Mouse (Mus musculus): ENCODE measurements around the gene Bri3bp.

Bri3bp gene

GRCm38 (mm10) chr5:125467261-125467660 lies 25.9 kb downstream of the Bri3bp start:
- no peak for TF ChIP-seq GATA4 (IDR thresholded peaks at IDR 0.05; ENCODE audit: insufficient replicate concordance, low read length)

DNA sequence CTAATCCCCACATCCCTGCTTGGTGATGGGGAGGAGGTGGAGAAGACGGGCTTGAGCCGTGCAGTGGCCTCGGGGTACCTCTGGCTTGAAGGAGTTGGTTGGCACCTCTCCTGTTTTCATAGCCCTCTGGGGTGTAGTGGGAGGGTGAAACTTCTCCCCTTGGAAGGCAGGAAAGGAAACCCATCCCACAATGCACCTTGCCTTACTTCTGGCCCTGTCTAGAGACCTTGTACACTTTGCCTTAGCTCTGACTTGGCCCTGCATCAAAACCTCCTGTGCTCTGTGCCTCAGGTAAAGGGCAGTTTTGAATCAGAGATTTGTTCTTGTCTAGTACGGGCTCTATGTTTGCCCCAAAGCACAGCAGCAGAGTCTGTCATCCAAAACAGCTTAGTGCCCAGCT lies 29.3 kb downstream of the Bri3bp start:
- TF ChIP-seq GATA4 (IDR thresholded peaks at IDR 0.05; ENCODE audit: insufficient replicate concordance, low read length): no peak

DNA sequence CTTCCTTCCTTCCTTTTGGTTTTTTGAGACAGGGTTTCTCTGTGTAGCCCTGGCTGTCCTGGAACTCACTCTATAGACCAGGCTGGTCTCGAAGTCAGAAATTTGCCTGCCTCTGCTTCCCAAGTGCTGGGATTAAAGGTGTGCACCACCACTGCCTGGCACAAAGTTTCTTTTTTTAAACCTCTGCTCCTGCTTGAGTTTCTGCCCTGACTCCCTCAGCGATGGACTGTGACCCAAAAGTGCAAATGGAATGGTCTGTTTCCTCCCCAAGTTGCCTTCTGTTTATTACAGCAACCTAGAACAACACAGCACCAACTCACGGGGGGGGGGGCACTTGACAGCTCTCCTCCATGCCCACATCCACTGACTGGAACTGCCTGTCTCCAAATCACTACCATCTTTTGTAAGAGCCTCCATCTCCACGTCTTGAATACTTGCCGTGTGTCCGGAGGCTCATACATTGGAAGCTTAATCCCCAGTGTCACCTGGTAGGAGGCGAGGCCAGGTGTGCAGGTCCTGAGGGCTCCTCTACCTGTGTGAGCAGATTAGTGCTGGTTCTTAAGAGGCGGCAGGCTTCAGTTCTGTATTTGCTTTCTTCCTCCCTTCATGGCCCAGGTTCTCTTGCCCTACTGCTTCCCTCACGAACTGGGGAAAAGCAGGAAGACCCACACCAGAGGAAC lies 31.6 kb downstream of the Bri3bp start:
- no peak for TF ChIP-seq GATA4 (IDR thresholded peaks at IDR 0.05; ENCODE audit: insufficient replicate concordance, low read length)

GRCm38 (mm10) chr5:125475030-125475429 lies 33.7 kb downstream of the Bri3bp start:
- TF ChIP-seq GATA4 (IDR thresholded peaks at IDR 0.05; ENCODE audit: insufficient replicate concordance, low read length): no peak

DNA sequence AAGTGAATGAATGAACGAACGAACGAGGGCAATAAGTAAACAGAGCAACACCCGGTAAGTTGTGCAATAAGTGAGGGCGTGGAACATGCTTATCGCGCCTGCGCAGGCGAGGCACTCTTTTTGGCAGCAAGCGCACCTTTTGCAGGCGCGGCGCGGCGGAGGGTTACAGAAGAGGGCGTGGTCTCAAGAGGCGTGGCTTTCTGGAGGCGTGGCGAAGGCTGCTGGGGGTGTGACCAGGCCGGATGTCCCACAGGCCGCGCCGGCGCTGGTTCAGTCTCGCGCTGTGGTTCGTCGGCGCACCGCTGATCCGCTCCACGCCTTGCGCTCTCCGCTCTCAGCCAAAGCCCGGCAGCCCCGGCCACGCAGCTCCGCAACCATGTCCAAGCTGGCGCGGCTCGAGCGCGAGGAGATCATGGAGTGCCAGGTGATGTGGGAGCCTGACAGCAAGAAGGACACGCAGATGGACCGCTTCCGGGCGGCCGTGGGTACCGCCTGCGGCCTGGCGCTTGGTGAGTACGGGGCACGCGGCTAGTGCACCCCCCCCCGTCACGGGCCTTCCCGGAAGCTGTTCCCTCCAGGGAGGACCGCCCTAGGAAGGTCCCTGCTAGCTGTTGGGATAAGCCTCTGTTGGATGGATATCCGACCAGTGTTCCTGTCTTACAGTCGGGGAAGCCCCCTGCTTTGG lies 34.4 kb downstream of the Bri3bp start, which contains the start of gene Aacs:
Gene Aacs (plus strand): TSS at position 214 of the 685 bp plus-strand sequence.
- peak; percentile 27; the same call in 1 of the 2 replicates for TF ChIP-seq GATA4 (IDR thresholded peaks at IDR 0.05; ENCODE audit: insufficient replicate concordance, low read length)

- TF ChIP-seq GATA4 (IDR thresholded peaks at IDR 0.05; ENCODE audit: insufficient replicate concordance, low read length): no peak
Measured at GRCm38 (mm10) chr5:125476286-125476625, 34.9 kb downstream of the Bri3bp start.

- no peak for TF ChIP-seq GATA4 (IDR thresholded peaks at IDR 0.05; ENCODE audit: insufficient replicate concordance, low read length)
Measured at GRCm38 (mm10) chr5:125476799-125477198, 35.4 kb downstream of the Bri3bp start.

DNA sequence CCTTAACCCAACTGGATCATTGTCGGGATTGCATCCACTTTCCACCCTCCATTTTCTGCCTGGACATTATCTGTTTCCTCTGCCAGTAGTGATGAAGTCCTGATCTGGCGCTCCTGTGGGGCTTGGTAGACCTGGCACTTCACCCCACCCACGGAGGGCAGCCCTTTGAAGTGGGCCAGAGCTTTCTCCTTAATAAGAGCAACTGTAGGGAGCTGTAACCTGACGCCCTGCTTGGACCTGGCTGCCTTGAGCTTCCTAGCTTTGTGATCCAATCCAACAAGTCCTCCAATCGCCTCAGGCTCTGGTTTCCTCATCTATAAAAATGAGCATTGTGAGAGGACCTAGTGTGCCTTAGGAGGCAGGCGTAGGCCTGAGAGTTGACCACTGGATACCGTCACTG lies 36.2 kb downstream of the Bri3bp start:
- TF ChIP-seq GATA4 (IDR thresholded peaks at IDR 0.05; ENCODE audit: insufficient replicate concordance, low read length): no peak

DNA sequence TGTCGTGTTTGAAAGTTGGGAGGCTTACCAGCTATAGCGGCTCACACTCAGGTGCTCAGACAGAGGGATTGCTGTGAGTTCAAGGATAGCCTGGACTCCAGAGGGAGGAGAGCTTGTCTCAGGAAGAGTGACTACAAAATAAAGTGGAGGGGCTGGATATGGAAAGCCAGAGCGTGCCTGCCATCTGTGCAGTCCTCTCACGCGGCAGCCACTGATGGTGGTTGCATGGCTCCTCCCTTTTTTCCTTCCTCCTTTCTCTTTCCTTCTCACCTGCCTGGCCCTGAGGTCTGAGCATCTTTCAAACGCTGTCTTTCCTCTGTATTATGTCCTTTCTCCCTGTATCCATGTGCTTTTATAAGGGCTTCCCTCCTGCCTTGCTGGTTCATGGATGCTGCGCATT lies 36.7 kb downstream of the Bri3bp start:
- no peak for TF ChIP-seq GATA4 (IDR thresholded peaks at IDR 0.05; ENCODE audit: insufficient replicate concordance, low read length)

GRCm38 (mm10) chr5:125479376-125479775 lies 38.0 kb downstream of the Bri3bp start:
- no peak for TF ChIP-seq GATA4 (IDR thresholded peaks at IDR 0.05; ENCODE audit: insufficient replicate concordance, low read length)

GRCm38 (mm10) chr5:125480434-125481231 lies 39.3 kb downstream of the Bri3bp start:
- no peak for TF ChIP-seq GATA4 (IDR thresholded peaks at IDR 0.05; ENCODE audit: insufficient replicate concordance, low read length)

- no peak for TF ChIP-seq GATA4 (IDR thresholded peaks at IDR 0.05; ENCODE audit: insufficient replicate concordance, low read length)
Measured at GRCm38 (mm10) chr5:125482474-125482873, 41.1 kb downstream of the Bri3bp start.

DNA sequence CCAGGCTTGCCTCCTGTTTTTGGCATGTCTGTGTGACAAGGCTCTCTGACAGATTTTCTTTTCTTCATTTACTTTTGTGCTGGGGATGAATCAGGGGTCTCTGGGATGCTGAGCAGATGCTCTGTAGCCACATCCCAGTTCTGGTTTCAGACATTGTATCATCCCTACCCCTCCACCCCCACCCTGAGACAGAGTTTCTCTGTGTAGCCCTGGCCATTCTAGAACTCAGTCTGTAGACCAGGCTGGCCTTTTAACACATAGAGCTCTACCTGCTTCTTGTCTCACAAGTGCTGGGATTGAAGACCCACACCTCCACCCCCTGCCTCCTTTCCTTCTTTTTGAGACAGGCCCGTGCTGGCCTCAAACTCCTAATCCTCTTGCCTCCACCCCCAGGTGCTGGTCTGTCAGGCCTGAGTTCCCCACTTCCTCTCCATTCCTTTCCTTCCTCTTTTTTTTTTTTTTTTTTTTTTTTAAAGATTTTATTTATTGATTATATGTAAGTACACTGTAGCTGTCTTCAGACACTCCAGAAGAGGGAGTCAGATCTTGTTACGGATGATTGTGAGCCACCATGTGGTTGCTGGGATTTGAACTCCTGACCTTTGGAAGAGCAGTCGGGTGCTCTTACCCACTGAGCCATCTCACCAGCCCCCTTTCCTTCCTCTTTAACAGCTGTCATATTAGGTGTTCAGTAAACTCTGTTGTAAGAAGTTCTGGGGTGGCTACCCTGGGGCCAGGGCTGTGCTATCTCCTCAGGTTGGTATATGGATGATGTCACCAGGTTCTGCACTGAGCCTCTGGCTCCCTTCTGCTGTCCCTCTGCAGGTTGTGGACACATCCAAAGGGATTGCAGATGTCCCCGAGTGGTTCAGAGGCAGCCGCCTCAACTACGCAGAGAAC lies 42.6 kb downstream of the Bri3bp start:
- TF ChIP-seq GATA4 (IDR thresholded peaks at IDR 0.05; ENCODE audit: insufficient replicate concordance, low read length): no peak

DNA sequence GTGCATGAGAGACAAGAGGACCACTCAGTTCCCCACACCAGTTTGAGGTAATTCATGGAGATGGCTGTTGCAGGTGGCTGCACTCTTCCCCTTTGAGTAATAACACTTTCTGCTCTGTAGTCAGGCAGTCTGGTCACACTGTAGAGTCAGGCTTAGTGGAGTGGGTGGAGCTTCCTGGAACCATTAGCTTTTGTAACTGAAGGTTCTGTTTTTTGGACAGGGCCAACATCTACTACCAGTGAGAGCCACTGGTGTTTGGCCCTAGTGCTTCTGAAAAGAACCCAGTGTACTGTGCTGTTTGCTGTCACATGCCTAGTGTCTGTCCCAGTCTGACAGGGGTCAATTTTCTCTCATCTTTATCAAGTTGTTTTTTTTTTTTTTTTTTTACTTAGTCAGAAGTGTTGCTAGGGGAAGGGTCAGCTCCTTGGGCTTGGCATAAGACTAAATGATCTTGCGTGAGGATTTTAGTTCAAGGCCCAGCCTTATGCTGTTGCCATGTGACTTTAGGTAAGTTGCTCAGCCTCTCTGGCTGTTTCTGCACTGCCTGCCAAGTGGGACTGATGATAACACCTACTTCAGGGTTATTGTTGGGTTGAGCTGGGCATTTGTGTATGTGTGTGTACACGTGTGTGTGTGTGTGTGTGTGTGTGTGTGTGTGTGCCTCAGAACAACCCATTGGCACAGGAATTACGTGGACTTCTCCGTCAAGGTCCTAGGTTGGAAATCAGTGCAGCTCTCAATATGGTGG lies 43.8 kb downstream of the Bri3bp start:
- TF ChIP-seq GATA4 (IDR thresholded peaks at IDR 0.05; ENCODE audit: insufficient replicate concordance, low read length): no peak

All from liver, adult (tissue).